Mouse (Mus musculus): ENCODE data around the gene Gtf3c6.

- TF ChIP-seq CTCF (IDR thresholded peaks at IDR 0.05; ENCODE audit: low read depth) (no peak), EP300 (IDR thresholded peaks at IDR 0.05; ENCODE audit: low read depth) (no peak)
Observed at GRCm38 (mm10) chr10:40250969-40251368, 6.9 kb downstream of the Gtf3c6 start.

Measured in heart, postnatal 0 days (tissue).